Mouse (Mus musculus) layer of hippocampus, adult 9-11 months (tissue): Measurements from ENCODE around the gene Nfasc.

ENCODE experiments used
- DNase-seq: peaks from one replicate; pipeline ENCODE4 v3.0.0; 2022

Gene Nfasc

GRCm38 (mm10) chr1:132581845-132582839, 159.5 kb downstream of the Nfasc start:
- no peak for DNase-seq

- no peak for DNase-seq
Measured at GRCm38 (mm10) chr1:132580063-132580462, 161.5 kb downstream of the Nfasc start.

GRCm38 (mm10) chr1:132576845-132577244, 164.8 kb downstream of the Nfasc start:
- DNase-seq = no peak

- no peak for DNase-seq
Measured at GRCm38 (mm10) chr1:132572851-132573250, 168.7 kb downstream of the Nfasc start.

- DNase-seq = no peak
Measured at GRCm38 (mm10) chr1:132571613-132572012, 170.0 kb downstream of the Nfasc start.

GRCm38 (mm10) chr1:132570906-132571305, 170.7 kb downstream of the Nfasc start:
- DNase-seq = no peak

- DNase-seq = no peak
Measured at GRCm38 (mm10) chr1:132570068-132570780, 171.4 kb downstream of the Nfasc start.

- peak; percentile 55 for DNase-seq
Measured at GRCm38 (mm10) chr1:132569516-132569915, 172.1 kb downstream of the Nfasc start.

- no peak for DNase-seq
Measured at GRCm38 (mm10) chr1:132567336-132568125, 174.1 kb downstream of the Nfasc start.

- DNase-seq = no peak
Measured at GRCm38 (mm10) chr1:132565766-132566165, 175.8 kb downstream of the Nfasc start.

- DNase-seq = no peak
Measured at GRCm38 (mm10) chr1:132564946-132565345, 176.7 kb downstream of the Nfasc start.

GRCm38 (mm10) chr1:132562337-132562795, 179.2 kb downstream of the Nfasc start:
- DNase-seq = no peak

- DNase-seq = no peak
Measured at GRCm38 (mm10) chr1:132560907-132561700, 180.5 kb downstream of the Nfasc start.

- DNase-seq = no peak
Measured at GRCm38 (mm10) chr1:132559045-132559444, 182.6 kb downstream of the Nfasc start.

- DNase-seq = no peak
Measured at GRCm38 (mm10) chr1:132557901-132558631, 183.5 kb downstream of the Nfasc start.

GRCm38 (mm10) chr1:132543789-132544188, 197.8 kb downstream of the Nfasc start:
- DNase-seq = no peak

- DNase-seq = peak; percentile 82
Measured at GRCm38 (mm10) chr1:132542762-132543306, 198.8 kb downstream of the Nfasc start, which contains the start of gene Cntn2. Cntn2 (minus strand) TSS chr1:132543256.

GRCm38 (mm10) chr1:132541824-132542599, 199.6 kb downstream of the Nfasc start:
- DNase-seq = no peak

GRCm38 (mm10) chr1:132541171-132541823, 200.3 kb downstream of the Nfasc start:
- DNase-seq = no peak
